8 mouse cellular contexts compared by ENCODE assay signal in the genomic region with DNA sequence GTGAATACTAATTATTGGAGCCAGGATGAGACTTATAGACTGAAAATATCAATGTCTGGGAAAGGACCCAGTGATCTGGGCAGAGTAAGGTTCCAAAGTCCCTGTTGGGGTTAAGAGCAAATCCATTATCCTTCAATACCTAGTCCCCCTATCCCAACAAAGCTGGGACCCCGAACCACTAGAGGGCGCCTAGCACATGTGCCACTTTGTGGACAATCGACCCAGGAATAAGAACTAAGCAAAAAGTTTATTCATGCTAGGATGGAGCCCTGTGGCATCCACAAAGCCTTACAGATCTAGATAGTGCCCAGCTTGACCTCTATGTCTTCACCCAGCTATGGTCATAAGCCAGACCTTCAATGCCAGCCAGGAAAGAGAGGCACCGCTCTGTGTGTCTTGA. TPM values are rescaled to one million over a fixed set of nuclear protein-coding genes. Genes with fewer than 3 reads are reported as not detected.
DNase-seq lines count a peak whose midpoint lies in the region; ATAC-seq lines count a peak whose summit lies in the region.

No protein-coding gene starts in this region.

- peaks cover 4% of the 10 kb centered on the region for H3K4me1 ChIP-seq in embryonic facial prominence, embryonic 14.5 days (ENCODE audit: control insufficient read depth, insufficient read depth, low read length)
- peaks cover 8% of the 10 kb centered on the region for H3K4me1 ChIP-seq in heart, embryonic 16.5 days (ENCODE audit: control insufficient read depth, insufficient read depth, low read length)
- peaks cover 6% of the 10 kb centered on the region for H3K4me1 ChIP-seq in lung, embryonic 16.5 days (replicated peaks; ENCODE audit: control insufficient read depth, insufficient read depth, low read length)

- no peak overlapping the region for H3K4me3 ChIP-seq in embryonic facial prominence, embryonic 14.5 days (ENCODE audit: low read depth, low read length)
- no peak overlapping the region for H3K4me3 ChIP-seq in heart, embryonic 16.5 days (ENCODE audit: low read length)
- no peak overlapping the region for H3K4me3 ChIP-seq in lung, embryonic 16.5 days (ENCODE audit: low read length)

- no peak overlapping the region for H3K27ac ChIP-seq in embryonic facial prominence, embryonic 14.5 days (replicated peaks; ENCODE audit: low read depth, low read length)
- no peak overlapping the region for H3K27ac ChIP-seq in heart, embryonic 16.5 days (ENCODE audit: low read length)
- H3K27ac ChIP-seq in lung, embryonic 16.5 days (ENCODE audit: low read length) = no peak overlapping the region

- ATAC-seq in embryonic facial prominence, embryonic 14.5 days (ENCODE audit: low read depth) = peak; percentile 80
- ATAC-seq in heart, embryonic 16.5 days (replicated peaks; ENCODE audit: extremely low read depth, insufficient read depth, low FRiP score) = peak; percentile 71; the same call in 1 of the 2 replicates
- peak; percentile 65 for ATAC-seq in lung, embryonic 16.5 days (ENCODE audit: low read depth)

- H3K9ac ChIP-seq in embryonic facial prominence, embryonic 14.5 days (ENCODE audit: low read depth, low read length) = no peak overlapping the region
- H3K9ac ChIP-seq in heart, embryonic 16.5 days (ENCODE audit: low read length) = no peak overlapping the region
- no peak overlapping the region for H3K9ac ChIP-seq in lung, embryonic 16.5 days (ENCODE audit: low read length)

- H3K4me2 ChIP-seq in embryonic facial prominence, embryonic 14.5 days (ENCODE audit: low read depth, low read length) = no peak overlapping the region
- no peak overlapping the region for H3K4me2 ChIP-seq in heart, embryonic 16.5 days (ENCODE audit: low read depth, low read length)
- no peak overlapping the region for H3K4me2 ChIP-seq in lung, embryonic 16.5 days (ENCODE audit: low read depth, low read length)

- H3K9me3 ChIP-seq in embryonic facial prominence, embryonic 14.5 days (ENCODE audit: control insufficient read depth, low read length) = no peaks in the 10 kb centered on the region
- no peaks in the 10 kb centered on the region for H3K9me3 ChIP-seq in heart, embryonic 16.5 days (replicated peaks; ENCODE audit: control insufficient read depth, low read length)
- no peaks in the 10 kb centered on the region for H3K9me3 ChIP-seq in lung, embryonic 16.5 days (ENCODE audit: control insufficient read depth, low read length)

- 16% methylated on average over 4 of the region's 4 CpGs for WGBS in embryonic facial prominence, embryonic 14.5 days
- WGBS in heart, embryonic 16.5 days = 16% methylated on average over 4 of the region's 4 CpGs
- WGBS in large intestine, adult 2 months = 20% methylated on average over 4 of the region's 4 CpGs
- 14% methylated on average over 4 of the region's 4 CpGs for WGBS in lung, embryonic 16.5 days

- H3K27me3 ChIP-seq in embryonic facial prominence, embryonic 14.5 days (replicated peaks; ENCODE audit: control insufficient read depth, insufficient read depth, low read length) = no peaks in the 10 kb centered on the region
- H3K27me3 ChIP-seq in heart, embryonic 16.5 days (ENCODE audit: control insufficient read depth, insufficient read depth, low read length) = no peaks in the 10 kb centered on the region
- no peaks in the 10 kb centered on the region for H3K27me3 ChIP-seq in lung, embryonic 16.5 days (ENCODE audit: control insufficient read depth, insufficient read depth, low read depth, low read length)

- H3K36me3 ChIP-seq in embryonic facial prominence, embryonic 14.5 days (ENCODE audit: control insufficient read depth, insufficient read depth, low read length) = no peaks in the 10 kb centered on the region
- H3K36me3 ChIP-seq in heart, embryonic 16.5 days (ENCODE audit: control insufficient read depth, insufficient read depth) = no peaks in the 10 kb centered on the region
- H3K36me3 ChIP-seq in lung, embryonic 16.5 days (ENCODE audit: control insufficient read depth, insufficient read depth, low read length) = no peaks in the 10 kb centered on the region

- DNase-seq in CD8-positive naive resting alpha-beta T cell, adult 2 months (ENCODE audit: low read depth in 2 of 2, low spot score in 2 of 2) = peak; percentile 64 to 79
- peak; percentile 88 for DNase-seq in adrenal gland, postnatal 25 days
- peak; percentile 90 for DNase-seq in embryonic facial prominence, embryonic 14.5 days (ENCODE audit: low spot score)
- DNase-seq in large intestine, adult 2 months (ENCODE audit: low read depth, low spot score) = peak; percentile 64
- peak; percentile 82 for DNase-seq in ovary, postnatal 36 days (ENCODE audit: low spot score)
- DNase-seq in thymus, postnatal 14 days = peak; percentile 86

RNA-seq across cellular contexts. Expression of a gene that starts 8.3 kb away (rescaled TPM):
- total RNA-seq in adrenal gland, postnatal 25 days (2021) = 8.3 and 10.4 TPM in 2 replicates
- polyA plus RNA-seq in embryonic facial prominence, embryonic 14.5 days (2014; fragmentation: Nextera tagmentation; extraction: Ambion mirVana) = 16.6 and 17.2 TPM in 2 replicates
- 5.6 and 8.1 TPM in 2 replicates for polyA plus RNA-seq in heart, embryonic 16.5 days (2015; fragmentation: Nextera tagmentation; extraction: Ambion mirVana)
- polyA plus RNA-seq in large intestine, adult 2 months (2012; rRNA removed) = 11.1 and 13.2 TPM in 2 replicates
- polyA plus RNA-seq in lung, embryonic 16.5 days (2015; fragmentation: Nextera tagmentation; extraction: Ambion mirVana) = 13.2 and 15.5 TPM in 2 replicates

RNA-seq across cellular contexts. Expression of a gene that starts 26.3 kb away (rescaled TPM):
- total RNA-seq in adrenal gland, postnatal 25 days (2021) = 8.0 and 11.9 TPM in 2 replicates
- polyA plus RNA-seq in embryonic facial prominence, embryonic 14.5 days (2014; fragmentation: Nextera tagmentation; extraction: Ambion mirVana) = 89.2 and 112 TPM in 2 replicates
- 280 and 289 TPM in 2 replicates for polyA plus RNA-seq in heart, embryonic 16.5 days (2015; fragmentation: Nextera tagmentation; extraction: Ambion mirVana)
- 2.9 and 3.3 TPM in 2 replicates for polyA plus RNA-seq in large intestine, adult 2 months (2012; rRNA removed)
- polyA plus RNA-seq in lung, embryonic 16.5 days (2015; fragmentation: Nextera tagmentation; extraction: Ambion mirVana) = 20.5 and 23.2 TPM in 2 replicates

RNA-seq across cellular contexts. Expression of a gene that starts 26.6 kb away (rescaled TPM):
- 17.1 and 23.0 TPM in 2 replicates for total RNA-seq in adrenal gland, postnatal 25 days (2021)
- 34.7 and 36.3 TPM in 2 replicates for polyA plus RNA-seq in embryonic facial prominence, embryonic 14.5 days (2014; fragmentation: Nextera tagmentation; extraction: Ambion mirVana)
- 12.3 and 14.2 TPM in 2 replicates for polyA plus RNA-seq in heart, embryonic 16.5 days (2015; fragmentation: Nextera tagmentation; extraction: Ambion mirVana)
- 8.1 TPM in 2 replicates for polyA plus RNA-seq in large intestine, adult 2 months (2012; rRNA removed)
- polyA plus RNA-seq in lung, embryonic 16.5 days (2015; fragmentation: Nextera tagmentation; extraction: Ambion mirVana) = 21.3 and 23.7 TPM in 2 replicates

RNA-seq across cellular contexts. Expression of a gene that starts 56.9 kb away (rescaled TPM):
- 81.9 and 83.4 TPM in 2 replicates for total RNA-seq in adrenal gland, postnatal 25 days (2021)
- polyA plus RNA-seq in embryonic facial prominence, embryonic 14.5 days (2014; fragmentation: Nextera tagmentation; extraction: Ambion mirVana) = 90.8 and 90.9 TPM in 2 replicates
- 91.2 and 122 TPM in 2 replicates for polyA plus RNA-seq in heart, embryonic 16.5 days (2015; fragmentation: Nextera tagmentation; extraction: Ambion mirVana)
- 12.2 and 16.5 TPM in 2 replicates for polyA plus RNA-seq in large intestine, adult 2 months (2012; rRNA removed)
- 89.9 and 96.2 TPM in 2 replicates for polyA plus RNA-seq in lung, embryonic 16.5 days (2015; fragmentation: Nextera tagmentation; extraction: Ambion mirVana)
